Mouse (Mus musculus) lung, embryonic 16.5 days (tissue): ENCODE data around the gene Bfsp2. TPM values are rescaled to one million over a fixed set of nuclear protein-coding genes. Genes with fewer than 3 reads are reported as not detected.

Experiments
- ATAC-seq: fragments of 200-750 bp; cut with Nextera tagmentation; 2 replicates; pipeline ENCODE4 v1.8.0; 2017; ENCODE audit warnings: low read depth, mild to moderate bottlenecking, moderate library complexity
- H3K27ac ChIP-seq: fragments of 300-500 bp; sonication (generic); 2 replicates; pipeline ENCODE4 v1.5.1; 2014; ENCODE audit warnings: mild to moderate bottlenecking, control low read depth, low read length
- H3K27me3 ChIP-seq: fragments of 300-500 bp; sonication (generic); 2 replicates; pipeline ENCODE4 v1.6.1; 2014; ENCODE audit warnings: low read depth, low read length, mixed read lengths; ENCODE audit not compliant: control insufficient read depth, insufficient read depth
- H3K36me3 ChIP-seq: fragments of 300-500 bp; sonication (generic); 2 replicates; pipeline ENCODE4 v1.6.1; 2014; ENCODE audit warnings: low read length; ENCODE audit not compliant: control insufficient read depth, insufficient read depth
- H3K4me1 ChIP-seq: fragments of 300-500 bp; sonication (generic); replicated peaks from 2 replicates; pipeline ENCODE4 v1.6.1; 2014; ENCODE audit warnings: low read length, mixed read lengths; ENCODE audit not compliant: control insufficient read depth, insufficient read depth
- H3K4me2 ChIP-seq: fragments of 300-500 bp; sonication (generic); 2 replicates; pipeline ENCODE4 v1.6.1; 2014; ENCODE audit warnings: low read depth, low read length, control low read depth
- H3K4me3 ChIP-seq: fragments of 300-500 bp; sonication (generic); 2 replicates; pipeline ENCODE4 v1.5.1; 2014; ENCODE audit warnings: mild to moderate bottlenecking, low read length, control low read depth
- H3K9ac ChIP-seq: fragments of 300-500 bp; sonication (generic); 2 replicates; pipeline ENCODE4 v1.6.1; 2014; ENCODE audit warnings: low read length, control low read depth
- H3K9me3 ChIP-seq: fragments of 300-500 bp; sonication (generic); 2 replicates; pipeline ENCODE4 v1.6.1; 2016; ENCODE audit warnings: low read length; ENCODE audit not compliant: control insufficient read depth
- WGBS: fragments of 180-500 bp; shearing (Covaris S2); extraction: QIAGEN DNeasy Blood & Tissue Kit; methylation state at CpG from one replicate; pipeline ENCODE4 v1.1.7; 2014; 5-methylcytosine and 5-hydroxymethylcytosine counted together
- polyA plus RNA-seq: library from polyadenylated mRNA; unstranded; fragments of >200 nt; fragmentation: Nextera tagmentation; extraction: Ambion mirVana; gene quantifications from 2 replicates; pipeline ENCODE4 v1.2.1, GENCODE M21; 2015

Bfsp2 gene
- polyA plus RNA-seq, 1 experiment from 2014 or later, result 0.62 TPM

DNA sequence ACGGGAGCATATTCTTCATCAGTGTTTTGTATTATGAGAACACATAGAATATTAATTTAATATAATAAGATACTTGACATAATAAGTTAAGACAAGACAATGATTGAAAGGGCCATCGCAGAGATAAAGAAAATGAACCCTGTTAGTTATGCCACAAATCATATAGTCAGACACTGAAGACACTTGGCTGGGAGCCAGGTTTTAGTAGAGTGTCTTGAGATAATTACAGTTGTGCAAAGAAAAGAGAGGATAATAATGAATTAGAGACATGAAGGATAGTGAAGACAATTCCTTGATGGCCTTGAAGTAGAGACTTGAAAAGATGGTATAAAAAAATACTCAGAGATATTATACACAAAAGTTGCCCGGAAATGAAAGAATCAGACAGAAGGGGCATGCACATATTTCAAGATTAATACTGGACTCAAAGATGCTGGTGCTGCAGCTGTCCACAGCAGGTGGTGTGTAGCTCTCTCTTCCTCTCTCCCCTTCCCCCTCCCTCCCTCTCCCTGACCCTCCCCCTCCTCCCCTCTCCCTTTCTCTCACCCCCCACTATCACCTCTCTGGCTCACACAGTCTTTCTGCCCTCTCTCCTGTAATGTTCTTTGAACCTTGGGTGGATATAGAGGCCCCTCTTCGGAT lies 72.0 kb downstream of the Bfsp2 start:
- H3K4me2 ChIP-seq, result no peak overlapping the region
- 39% methylated on average over 4 of the region's 4 CpGs for WGBS
- H3K4me3 ChIP-seq, result no peak overlapping the region
- no peak for ATAC-seq
- no peaks in the 10 kb centered on the region for H3K27me3 ChIP-seq
- peaks cover 13% of the 10 kb centered on the region for H3K4me1 ChIP-seq
- no peak overlapping the region for H3K9ac ChIP-seq
- H3K27ac ChIP-seq, result no peak overlapping the region
- H3K9me3 ChIP-seq, result no peaks in the 10 kb centered on the region
- H3K36me3 ChIP-seq, result no peaks in the 10 kb centered on the region

DNA sequence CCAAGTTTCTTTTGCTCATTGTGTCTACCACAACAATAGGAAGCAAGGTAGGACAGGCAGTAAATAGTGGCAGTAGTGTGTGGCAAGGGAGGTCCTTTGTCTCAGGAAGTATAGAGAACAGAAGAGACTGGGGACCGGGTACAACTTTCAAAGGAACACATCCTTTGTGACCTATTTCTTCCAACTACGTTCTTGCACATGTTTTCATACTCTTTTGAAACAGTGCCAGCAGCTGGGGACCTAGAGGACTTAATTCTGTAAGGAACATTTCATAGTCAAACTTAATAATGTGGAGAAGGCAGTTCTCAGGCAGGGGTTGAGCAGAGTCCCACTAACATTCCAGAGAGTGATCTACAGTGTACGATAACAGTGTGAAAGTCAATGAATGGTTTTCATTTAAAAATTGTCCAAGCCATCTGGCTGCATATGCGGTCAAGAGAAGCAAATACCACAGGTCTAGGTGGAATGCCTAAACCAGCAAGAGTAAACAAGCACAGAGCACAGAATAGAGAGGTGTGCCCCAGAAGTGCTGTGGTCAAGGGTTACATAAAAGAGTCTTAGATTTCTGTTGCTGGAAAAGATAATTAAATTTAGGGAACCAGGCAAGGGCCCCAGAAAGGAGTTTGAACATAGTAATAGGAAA lies 76.8 kb downstream of the Bfsp2 start:
- H3K27ac ChIP-seq, result peak overlapping the region; percentile 67
- no peak overlapping the region for H3K4me3 ChIP-seq
- no peaks in the 10 kb centered on the region for H3K36me3 ChIP-seq
- H3K9me3 ChIP-seq, result peaks cover 5% of the 10 kb centered on the region; the same call in 1 of the 2 replicates
- no peaks in the 10 kb centered on the region for H3K27me3 ChIP-seq
- no peak overlapping the region for H3K9ac ChIP-seq
- H3K4me2 ChIP-seq, result no peak overlapping the region
- H3K4me1 ChIP-seq, result peaks cover 4% of the 10 kb centered on the region; the same call in 1 of the 2 replicates
- ATAC-seq, result peak; percentile 78
- WGBS, result 27% methylated on average over 4 of the region's 4 CpGs

DNA sequence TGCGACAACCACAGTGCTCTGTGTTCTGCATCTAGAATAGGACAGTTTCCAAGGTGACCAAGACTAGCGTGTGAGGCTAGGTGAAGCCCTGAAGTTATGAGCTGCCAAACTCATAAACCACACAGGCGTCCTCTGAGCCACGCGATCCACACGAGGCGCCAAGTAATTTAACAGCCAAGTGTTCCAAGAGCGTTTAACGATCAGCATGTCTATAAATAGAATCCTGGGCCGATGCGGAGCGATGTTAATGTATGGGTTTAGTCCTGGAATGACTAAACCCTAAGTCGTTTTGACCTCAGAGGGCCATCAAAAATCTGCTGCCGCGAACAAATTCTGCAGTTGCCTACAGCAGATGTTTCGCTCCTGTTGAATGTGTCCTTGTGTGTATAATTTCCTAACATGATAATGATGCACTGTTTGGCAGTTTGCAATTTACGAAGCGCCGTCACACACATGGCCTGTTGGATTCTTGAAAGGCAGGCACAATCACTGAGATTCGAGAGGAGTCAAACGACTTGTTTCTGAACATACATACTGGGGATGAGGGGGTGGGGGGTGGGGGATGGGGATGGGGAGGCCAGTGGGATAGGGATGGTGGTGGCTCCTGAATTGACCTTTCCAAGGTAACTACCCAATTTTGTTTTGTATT lies 81.6 kb downstream of the Bfsp2 start:
- Histone ChIP-seq H3K4me2 (no peak overlapping the region), H3K27ac (no peak overlapping the region), H3K9me3 (peaks cover 5% of the 10 kb centered on the region; the same call in 1 of the 2 replicates), H3K36me3 (no peaks in the 10 kb centered on the region), H3K4me1 (peaks cover 5% of the 10 kb centered on the region; the same call in 1 of the 2 replicates), H3K27me3 (no peaks in the 10 kb centered on the region), H3K4me3 (no peak overlapping the region), H3K9ac (no peak overlapping the region)
- ATAC-seq, result no peak
- WGBS, result 54% methylated on average over 21 of the region's 21 CpGs

DNA sequence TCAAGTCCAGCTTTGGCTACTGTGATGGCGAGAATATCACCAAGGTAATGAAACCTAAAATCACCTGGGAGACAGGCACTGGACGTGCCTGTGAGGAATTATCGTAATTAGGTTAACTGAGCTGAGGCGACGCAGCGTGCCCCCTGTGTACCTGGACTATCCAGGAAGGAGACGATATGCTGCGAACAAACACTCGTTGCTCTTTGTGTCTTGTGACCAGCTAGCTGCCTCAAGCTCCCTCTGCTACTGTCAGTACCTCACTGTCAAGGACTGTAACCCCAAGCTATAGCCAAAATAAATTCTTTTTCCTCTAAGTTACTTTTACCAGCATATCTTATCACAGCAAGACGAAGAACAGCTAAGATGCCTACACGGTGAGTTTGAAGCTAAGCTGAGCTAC lies 87.0 kb downstream of the Bfsp2 start:
- H3K4me1 ChIP-seq, result peaks cover 4% of the 10 kb centered on the region; the same call in 1 of the 2 replicates
- no peak overlapping the region for H3K27ac ChIP-seq
- no peak overlapping the region for H3K4me2 ChIP-seq
- H3K9ac ChIP-seq, result no peak overlapping the region
- 78% methylated on average over 11 of the region's 11 CpGs for WGBS
- H3K9me3 ChIP-seq, result no peaks in the 10 kb centered on the region
- H3K27me3 ChIP-seq, result no peaks in the 10 kb centered on the region
- H3K36me3 ChIP-seq, result no peaks in the 10 kb centered on the region
- no peak for ATAC-seq
- no peak overlapping the region for H3K4me3 ChIP-seq

DNA sequence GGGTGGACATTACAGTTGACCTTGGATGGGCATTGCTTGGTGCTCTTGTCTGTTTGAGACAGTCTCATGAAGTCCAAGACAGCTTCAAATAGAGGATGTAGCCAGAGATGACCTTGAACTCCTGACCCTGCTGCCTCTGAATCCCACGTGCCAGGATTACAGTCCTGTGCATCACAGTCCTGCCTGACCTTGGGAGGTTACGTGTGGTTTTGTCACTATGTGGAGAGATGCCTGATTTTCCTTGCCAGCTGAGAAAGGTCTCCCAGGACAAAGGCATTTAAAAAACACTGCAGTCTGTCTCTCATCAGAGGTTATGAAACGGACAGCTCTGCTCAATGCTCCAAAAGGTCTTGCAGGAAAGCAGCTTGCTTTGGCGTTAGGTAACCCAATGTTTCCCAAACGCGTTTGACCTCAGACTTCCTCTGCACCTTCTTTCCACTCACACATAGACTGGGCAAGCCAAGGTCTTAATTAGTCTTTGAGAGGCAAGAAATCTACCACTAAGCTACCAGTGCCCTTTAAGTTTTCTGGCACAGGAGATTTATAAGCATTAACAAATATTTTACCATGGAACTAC lies 88.3 kb downstream of the Bfsp2 start:
- Histone ChIP-seq H3K36me3 (no peaks in the 10 kb centered on the region), H3K4me1 (peaks cover 12% of the 10 kb centered on the region), H3K27ac (no peak overlapping the region), H3K9me3 (no peaks in the 10 kb centered on the region), H3K4me2 (no peak overlapping the region), H3K4me3 (no peak overlapping the region), H3K27me3 (no peaks in the 10 kb centered on the region), H3K9ac (no peak overlapping the region)
- no peak for ATAC-seq
- WGBS, result 71% methylated on average over 6 of the region's 6 CpGs

DNA sequence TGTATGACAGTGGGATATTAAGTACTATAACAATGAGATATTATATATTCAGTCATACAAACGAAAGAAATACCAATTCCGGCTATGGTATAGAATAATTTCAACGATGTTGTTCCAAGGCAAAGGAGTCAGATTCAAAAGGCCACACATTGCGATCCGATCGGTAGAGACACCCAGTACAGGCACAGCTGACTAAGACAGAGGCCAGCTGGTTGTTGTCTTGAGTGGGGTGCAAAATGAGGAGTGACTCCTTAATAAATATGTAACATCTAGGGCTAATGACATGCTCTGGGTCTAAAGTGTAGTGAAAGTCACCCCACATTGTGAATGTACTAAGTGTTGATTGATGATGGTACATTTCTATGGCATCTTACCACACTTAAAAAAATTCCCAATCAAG lies 91.0 kb downstream of the Bfsp2 start:
- ATAC-seq, result peak; percentile 55; the same call in 1 of the 2 replicates
- 54% methylated on average over 6 of the region's 6 CpGs for WGBS

DNA sequence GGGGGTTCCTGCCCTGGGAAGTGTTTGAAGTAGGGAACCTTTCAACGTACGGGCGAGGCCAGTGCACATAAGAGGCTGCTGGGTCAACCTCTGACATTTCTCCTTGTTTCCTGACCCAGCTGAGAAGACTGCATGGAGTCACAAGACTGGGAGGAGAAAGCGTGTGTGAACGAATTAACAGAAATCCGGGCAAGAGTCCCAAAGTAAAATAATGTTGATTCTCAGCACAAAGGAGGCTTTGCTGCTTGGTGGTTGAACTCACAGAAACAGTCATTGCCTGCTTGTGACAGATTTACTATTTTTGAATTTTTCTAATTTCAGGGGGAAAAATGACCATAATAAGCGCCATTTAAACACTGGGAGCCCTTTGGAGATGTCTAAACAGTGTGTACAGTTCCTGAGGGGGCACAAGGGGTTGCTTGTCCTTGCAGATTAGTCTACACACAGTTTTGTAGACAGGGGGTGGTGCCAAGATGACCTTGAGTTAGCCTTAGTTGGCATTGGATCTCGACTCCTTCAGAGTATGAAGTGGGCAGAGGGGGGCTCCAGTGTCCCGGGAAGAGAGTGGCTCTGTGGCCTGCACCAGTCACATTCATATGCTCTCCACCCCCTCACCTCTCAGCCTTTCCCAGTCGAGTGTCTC lies 93.1 kb downstream of the Bfsp2 start:
- peak; percentile 35; the same call in 1 of the 2 replicates for ATAC-seq
- no peak overlapping the region for H3K4me3 ChIP-seq
- 23% methylated on average over 10 of the region's 10 CpGs for WGBS
- H3K36me3 ChIP-seq, result no peaks in the 10 kb centered on the region
- H3K27me3 ChIP-seq, result no peaks in the 10 kb centered on the region
- H3K27ac ChIP-seq, result no peak overlapping the region
- H3K4me2 ChIP-seq, result no peak overlapping the region
- H3K4me1 ChIP-seq, result peaks cover 14% of the 10 kb centered on the region
- no peak overlapping the region for H3K9ac ChIP-seq
- no peaks in the 10 kb centered on the region for H3K9me3 ChIP-seq

More for the DNA sequence above, 91.0 kb downstream of the Bfsp2 start:
- Histone ChIP-seq H3K36me3 (no peaks in the 10 kb centered on the region), H3K27me3 (no peaks in the 10 kb centered on the region), H3K27ac (no peak overlapping the region), H3K4me3 (no peak overlapping the region), H3K4me2 (no peak overlapping the region), H3K9me3 (no peaks in the 10 kb centered on the region), H3K9ac (no peak overlapping the region), H3K4me1 (peaks cover 14% of the 10 kb centered on the region)

DNA sequence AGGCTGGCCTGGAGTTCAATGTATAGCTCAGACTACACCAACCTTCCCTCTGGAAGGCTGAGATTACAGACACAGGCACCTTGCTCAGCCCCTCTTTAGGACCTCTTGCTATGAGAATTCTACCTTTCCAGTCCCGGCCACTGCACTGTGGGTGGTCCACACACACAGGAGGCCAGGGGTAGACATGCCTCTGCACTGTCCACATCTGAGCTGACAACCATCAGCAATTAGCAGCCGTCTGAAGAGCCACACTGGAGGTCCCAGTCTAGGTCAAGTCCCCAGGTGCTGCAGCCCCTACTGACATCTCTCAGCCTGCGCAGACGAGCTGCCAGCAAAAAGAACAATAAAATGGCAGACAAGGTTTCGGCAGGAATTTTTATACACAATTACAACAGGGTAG lies 93.6 kb downstream of the Bfsp2 start:
- Histone ChIP-seq H3K9ac (no peak overlapping the region), H3K4me2 (no peak overlapping the region), H3K27me3 (no peaks in the 10 kb centered on the region), H3K36me3 (no peaks in the 10 kb centered on the region), H3K4me3 (no peak overlapping the region), H3K4me1 (peaks cover 14% of the 10 kb centered on the region), H3K9me3 (no peaks in the 10 kb centered on the region), H3K27ac (no peak overlapping the region)
- 36% methylated on average over 5 of the region's 5 CpGs for WGBS
- peak; percentile 61 for ATAC-seq

DNA sequence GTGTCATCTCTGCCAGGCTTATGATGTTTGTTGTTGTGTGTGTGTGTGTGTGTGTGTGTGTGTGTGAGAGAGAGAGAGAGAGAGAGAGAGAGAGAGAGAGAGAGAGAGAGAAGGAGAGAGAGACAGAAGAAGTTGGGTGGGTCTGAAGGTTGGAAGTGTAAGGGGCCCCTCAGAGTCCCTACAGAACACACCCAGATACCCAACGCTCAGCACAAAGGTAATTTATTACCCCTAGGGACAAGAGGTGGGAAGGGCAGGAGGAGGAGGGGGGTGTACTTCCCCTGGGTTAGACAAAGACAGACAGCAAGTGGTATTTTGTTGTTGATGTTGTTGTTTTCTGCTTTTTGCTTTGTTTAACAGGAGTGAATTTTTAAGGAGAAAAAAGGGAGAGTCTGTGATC lies 94.6 kb downstream of the Bfsp2 start:
- ATAC-seq, result no peak
- WGBS, result 29% methylated on average over 1 of the region's 1 CpGs

More for the DNA sequence above, 94.6 kb downstream of the Bfsp2 start:
- Histone ChIP-seq H3K4me2 (no peak overlapping the region), H3K4me3 (no peak overlapping the region), H3K4me1 (peaks cover 14% of the 10 kb centered on the region), H3K27me3 (no peaks in the 10 kb centered on the region), H3K9ac (no peak overlapping the region), H3K9me3 (no peaks in the 10 kb centered on the region), H3K27ac (no peak overlapping the region), H3K36me3 (no peaks in the 10 kb centered on the region)
